Comparison of ENCODE assay signal across 29 mouse cellular contexts in genomic region chr6:77962011-77962410, GRCm38 (mm10). TPM values are rescaled to one million over a fixed set of nuclear protein-coding genes. Genes with fewer than 3 reads are reported as not detected.
DNase-seq lines count a peak whose midpoint lies in the region; ATAC-seq lines count a peak whose summit lies in the region.
"Had no signal": no experiment of that assay in that cellular context is flagged by ENCODE, and none has a peak within 500 bp of the region (broad histone marks: within the 10 kb centered on the region; RNA-seq: fewer than 3 reads in every experiment).

No protein-coding gene starts in this region.

- WGBS in midbrain, embryonic 10.5 days = 74% methylated on average over 1 of the region's 1 CpGs
- WGBS in midbrain, embryonic 13.5 days = 74% methylated on average over 1 of the region's 1 CpGs

- no peak overlapping the region for H3K27ac ChIP-seq in midbrain, embryonic 10.5 days (replicated peaks)
- no peak overlapping the region for H3K27ac ChIP-seq in midbrain, embryonic 13.5 days
- H3K27ac ChIP-seq: heart, adult 2 months; hindbrain, postnatal 0 days; liver, embryonic 15.5 days; neural tube, embryonic 12.5 days; stomach, postnatal 0 days had no signal

- no peak overlapping the region for H3K9ac ChIP-seq in midbrain, embryonic 13.5 days (replicated peaks)
- H3K9ac ChIP-seq: heart, embryonic 12.5 days; liver, embryonic 15.5 days; neural tube, embryonic 12.5 days had no signal

- DNase-seq in midbrain, embryonic 10.5 days (ENCODE audit: low spot score) = peak; percentile 28
- DNase-seq in NIH3T3 (ENCODE audit: low read depth) = peak; percentile 20
- DNase-seq in embryo, embryonic 10.5 days (ENCODE audit: low spot score) = peak; percentile 54
- no peak for DNase-seq in B cell, adult 2 months
- DNase-seq in frontal cortex, postnatal 14 days (ENCODE audit: low spot score in 2 of 2) = no peak
- DNase-seq: adrenal gland, adult 2 months; adrenal gland, postnatal 36 days; cerebellum, adult 18-20 months; cerebellum, postnatal 10 days; heart, adult 2 months; heart, postnatal 4 days; kidney, postnatal 25 days; liver; lung, postnatal 4 days; right cerebral cortex, adult 18-20 months; right cerebral cortex, postnatal 4 days had no signal

- ATAC-seq in midbrain, embryonic 13.5 days = no peak
- ATAC-seq: forebrain, embryonic 16.5 days; hindbrain, postnatal 0 days; intestine, embryonic 16.5 days; midbrain, embryonic 16.5 days had no signal

- no peaks in the 10 kb centered on the region for H3K9me3 ChIP-seq in midbrain, embryonic 10.5 days (replicated peaks)
- no peaks in the 10 kb centered on the region for H3K9me3 ChIP-seq in midbrain, embryonic 13.5 days
- H3K9me3 ChIP-seq: heart, embryonic 12.5 days; megakaryocyte, embryonic 14.5 days; neural tube, embryonic 12.5 days had no signal

- no peak overlapping the region for H3K4me2 ChIP-seq in midbrain, embryonic 13.5 days (replicated peaks)
- H3K4me2 ChIP-seq: heart, embryonic 12.5 days; liver, embryonic 15.5 days; neural tube, embryonic 12.5 days had no signal

- no peaks in the 10 kb centered on the region for H3K36me3 ChIP-seq in midbrain, embryonic 10.5 days
- H3K36me3 ChIP-seq in midbrain, embryonic 13.5 days = no peaks in the 10 kb centered on the region
- H3K36me3 ChIP-seq: G1E; heart, embryonic 12.5 days; liver, embryonic 15.5 days; neural tube, embryonic 12.5 days had no signal

- peaks cover 11% of the 10 kb centered on the region for H3K4me1 ChIP-seq in midbrain, embryonic 10.5 days
- no peaks in the 10 kb centered on the region; the same call in 1 of the 2 replicates for H3K4me1 ChIP-seq in midbrain, embryonic 13.5 days (replicated peaks)
- H3K4me1 ChIP-seq: heart, embryonic 12.5 days; liver, embryonic 15.5 days; megakaryocyte, embryonic 14.5 days; neural tube, embryonic 12.5 days had no signal

- no peak overlapping the region for H3K4me3 ChIP-seq in midbrain, embryonic 10.5 days
- no peak overlapping the region for H3K4me3 ChIP-seq in midbrain, embryonic 13.5 days (replicated peaks)
- H3K4me3 ChIP-seq: erythroblast, embryonic 14.5 days; heart, adult 2 months; heart, embryonic 12.5 days; liver, embryonic 15.5 days; megakaryocyte, embryonic 14.5 days; myocyte; neural tube, embryonic 12.5 days had no signal

- H3K27me3 ChIP-seq in midbrain, embryonic 10.5 days (ENCODE audit: low read depth, poor library complexity, severe bottlenecking) = no peaks in the 10 kb centered on the region
- no peaks in the 10 kb centered on the region for H3K27me3 ChIP-seq in midbrain, embryonic 13.5 days
- H3K27me3 ChIP-seq: heart, embryonic 12.5 days; liver, embryonic 15.5 days; megakaryocyte, embryonic 14.5 days; neural tube, embryonic 12.5 days had no signal

RNA-seq across cellular contexts. Expression of gene Ctnna2, which starts 17.5 kb away (rescaled TPM):
- polyA plus RNA-seq in midbrain, embryonic 10.5 days (2016; fragmentation: Nextera tagmentation; extraction: Ambion mirVana) = 21.6 and 36.8 TPM in 2 replicates
- polyA plus RNA-seq in midbrain, embryonic 13.5 days (2015; fragmentation: Nextera tagmentation; extraction: Ambion mirVana) = 125 and 137 TPM in 2 replicates
- polyA plus RNA-seq: erythroblast, embryonic 14.5 days; G1E; myocyte had no signal

Comparison
In these comparisons a context has a peak if more than half of its experiments do, and no peak if none do; other contexts are left out.
1. DNase-seq: peak in midbrain, embryonic 10.5 days (single experiment), NIH3T3 (single experiment) and embryo, embryonic 10.5 days (single experiment); none in B cell, adult 2 months (0 of 2) and frontal cortex, postnatal 14 days (0 of 2).